In genomic region chr16:16272978-16273377, GRCm38 (mm10) we compare ENCODE assay signal across 30 mouse cellular contexts. TPM values are rescaled to one million over a fixed set of nuclear protein-coding genes. Genes with fewer than 3 reads are reported as not detected.
DNase-seq lines count a peak whose midpoint lies in the region; ATAC-seq lines count a peak whose summit lies in the region.
"Had no signal": no experiment of that assay in that cellular context is flagged by ENCODE, and none has a peak within 500 bp of the region (broad histone marks: within the 10 kb centered on the region; RNA-seq: fewer than 3 reads in every experiment).

No protein-coding gene starts in this region.

- intact Hi-C loops in heart, postnatal 10 days (cut with DNase I) = no loop called here
- intact Hi-C loops in gastrocnemius, postnatal 14 days (cut with DNase I; ENCODE audit: low total_unique reads) = no loop called here

- H3K9me3 ChIP-seq in heart, embryonic 13.5 days = no peaks in the 10 kb centered on the region
- no peaks in the 10 kb centered on the region for H3K9me3 ChIP-seq in neural tube, embryonic 12.5 days
- no peaks in the 10 kb centered on the region for H3K9me3 ChIP-seq in forebrain, embryonic 13.5 days (replicated peaks)
- H3K9me3 ChIP-seq in neural tube, embryonic 14.5 days (ENCODE audit: control insufficient read depth, low read length) = no peaks in the 10 kb centered on the region
- H3K9me3 ChIP-seq in liver, embryonic 11.5 days (ENCODE audit: control insufficient read depth, low read length) = no peaks in the 10 kb centered on the region
- H3K9me3 ChIP-seq: embryonic facial prominence, embryonic 10.5 days; embryonic facial prominence, embryonic 15.5 days; G1E; heart, embryonic 15.5 days; hindbrain, embryonic 12.5 days; intestine, embryonic 15.5 days; liver, embryonic 13.5 days; megakaryocyte, embryonic 14.5 days; stomach, embryonic 15.5 days had no signal

- H3K36me3 ChIP-seq in heart, embryonic 13.5 days = peaks cover 80% of the 10 kb centered on the region
- no peaks in the 10 kb centered on the region for H3K36me3 ChIP-seq in neural tube, embryonic 12.5 days
- H3K36me3 ChIP-seq in forebrain, embryonic 13.5 days (ENCODE audit: poor library complexity, severe bottlenecking) = no peaks in the 10 kb centered on the region
- no peaks in the 10 kb centered on the region for H3K36me3 ChIP-seq in neural tube, embryonic 14.5 days (ENCODE audit: control insufficient read depth, insufficient read depth, low read length)
- no peaks in the 10 kb centered on the region for H3K36me3 ChIP-seq in liver, embryonic 11.5 days (ENCODE audit: control insufficient read depth, insufficient read depth, low read length)
- H3K36me3 ChIP-seq: embryonic facial prominence, embryonic 10.5 days; embryonic facial prominence, embryonic 15.5 days; hindbrain, embryonic 12.5 days; intestine, embryonic 15.5 days; liver, embryonic 13.5 days; stomach, embryonic 15.5 days had no signal

- no peaks in the 10 kb centered on the region for H3K4me1 ChIP-seq in heart, embryonic 13.5 days
- peaks cover 7% of the 10 kb centered on the region; the same call in 1 of the 2 replicates for H3K4me1 ChIP-seq in neural tube, embryonic 12.5 days
- H3K4me1 ChIP-seq in forebrain, embryonic 13.5 days = peaks cover 12% of the 10 kb centered on the region
- no peaks in the 10 kb centered on the region for H3K4me1 ChIP-seq in neural tube, embryonic 14.5 days (ENCODE audit: control insufficient read depth, insufficient read depth, low read length)
- no peaks in the 10 kb centered on the region for H3K4me1 ChIP-seq in liver, embryonic 11.5 days (replicated peaks; ENCODE audit: control insufficient read depth, insufficient read depth, low read length)
- H3K4me1 ChIP-seq: embryonic facial prominence, embryonic 10.5 days; embryonic facial prominence, embryonic 15.5 days; heart, embryonic 15.5 days; hindbrain, embryonic 12.5 days; intestine, embryonic 15.5 days; liver, embryonic 13.5 days; stomach, embryonic 15.5 days had no signal

- no peak for DNase-seq in heart, postnatal 10 days
- no peak for DNase-seq in neural tube, embryonic 10.5 days (ENCODE audit: extremely low spot score, low spot score)
- DNase-seq in liver, embryonic 11.5 days (ENCODE audit: low spot score) = no peak
- no peak for DNase-seq in gastrocnemius, postnatal 14 days
- DNase-seq: adrenal gland, postnatal 25 days; cerebellum, adult 18-20 months; cerebellum, postnatal 10 days; gastrocnemius, adult 2 months; heart, postnatal 36 days; kidney, adult 2 months; kidney, postnatal 4 days; left cerebral cortex, postnatal 4 days; liver, embryonic 13.5 days; lung, adult 18-20 months; lung, postnatal 4 days had no signal

- 59% methylated on average over 3 of the region's 3 CpGs for WGBS in heart, embryonic 13.5 days
- 12% methylated on average over 3 of the region's 3 CpGs for WGBS in neural tube, embryonic 12.5 days
- WGBS in forebrain, embryonic 13.5 days = 26% methylated on average over 3 of the region's 3 CpGs
- WGBS in neural tube, embryonic 14.5 days = 9% methylated on average over 3 of the region's 3 CpGs
- 76% methylated on average over 3 of the region's 3 CpGs for WGBS in liver, embryonic 11.5 days

- H3K27me3 ChIP-seq in heart, embryonic 13.5 days (replicated peaks) = no peaks in the 10 kb centered on the region
- no peaks in the 10 kb centered on the region for H3K27me3 ChIP-seq in neural tube, embryonic 12.5 days (replicated peaks)
- H3K27me3 ChIP-seq in forebrain, embryonic 13.5 days = no peaks in the 10 kb centered on the region
- no peaks in the 10 kb centered on the region for H3K27me3 ChIP-seq in neural tube, embryonic 14.5 days (ENCODE audit: control insufficient read depth, insufficient read depth, low read length)
- no peaks in the 10 kb centered on the region for H3K27me3 ChIP-seq in liver, embryonic 11.5 days (replicated peaks; ENCODE audit: control insufficient read depth, insufficient read depth, low read length)
- H3K27me3 ChIP-seq: embryonic facial prominence, embryonic 15.5 days; heart, embryonic 15.5 days; hindbrain, embryonic 12.5 days; intestine, embryonic 15.5 days; liver, embryonic 13.5 days; stomach, embryonic 15.5 days had no signal

- no peak overlapping the region for H3K4me3 ChIP-seq in heart, embryonic 13.5 days
- no peak overlapping the region for H3K4me3 ChIP-seq in neural tube, embryonic 12.5 days
- H3K4me3 ChIP-seq in forebrain, embryonic 13.5 days = no peak overlapping the region
- H3K4me3 ChIP-seq in neural tube, embryonic 14.5 days (ENCODE audit: low read depth, low read length) = no peak overlapping the region
- H3K4me3 ChIP-seq in liver, embryonic 11.5 days (ENCODE audit: low read depth, low read length) = no peak overlapping the region
- H3K4me3 ChIP-seq: embryonic facial prominence, embryonic 10.5 days; embryonic facial prominence, embryonic 15.5 days; gastrocnemius, adult 2 months; heart, embryonic 15.5 days; hindbrain, embryonic 12.5 days; intestine, embryonic 15.5 days; liver, embryonic 13.5 days; megakaryocyte, embryonic 14.5 days; stomach, embryonic 15.5 days had no signal

- peak overlapping the region; percentile 21; the same call in 1 of the 2 replicates for H3K27ac ChIP-seq in heart, embryonic 13.5 days (replicated peaks)
- H3K27ac ChIP-seq in neural tube, embryonic 12.5 days = no peak overlapping the region
- H3K27ac ChIP-seq in forebrain, embryonic 13.5 days = no peak overlapping the region
- H3K27ac ChIP-seq in neural tube, embryonic 14.5 days (ENCODE audit: low read depth, low read length) = no peak overlapping the region
- no peak overlapping the region for H3K27ac ChIP-seq in liver, embryonic 11.5 days (ENCODE audit: low read depth, low read length)
- H3K27ac ChIP-seq: embryonic facial prominence, embryonic 10.5 days; embryonic facial prominence, embryonic 15.5 days; gastrocnemius, adult 2 months; heart, embryonic 15.5 days; hindbrain, embryonic 12.5 days; hindbrain, postnatal 0 days; intestine, embryonic 15.5 days; kidney, postnatal 0 days; liver, embryonic 13.5 days; stomach, embryonic 15.5 days had no signal

- no peak for ATAC-seq in heart, embryonic 13.5 days (ENCODE audit: extremely low read depth, insufficient number of reproducible peaks, low FRiP score, low TSS enrichment)
- peak; percentile 70 for ATAC-seq in neural tube, embryonic 12.5 days (ENCODE audit: low FRiP score, low read depth)
- ATAC-seq in forebrain, embryonic 13.5 days = peak; percentile 19; the same call in 1 of the 2 replicates
- peak; percentile 38; the same call in 1 of the 2 replicates for ATAC-seq in neural tube, embryonic 14.5 days (ENCODE audit: low read depth)
- no peak for ATAC-seq in liver, embryonic 11.5 days (replicated peaks; ENCODE audit: low FRiP score)
- ATAC-seq: hindbrain, postnatal 0 days; intestine, embryonic 15.5 days; lung, postnatal 0 days had no signal

- H3K9ac ChIP-seq in heart, embryonic 13.5 days = no peak overlapping the region
- H3K9ac ChIP-seq in neural tube, embryonic 12.5 days = no peak overlapping the region
- H3K9ac ChIP-seq in forebrain, embryonic 13.5 days = no peak overlapping the region
- H3K9ac ChIP-seq in neural tube, embryonic 14.5 days (replicated peaks; ENCODE audit: low read depth, low read length) = no peak overlapping the region
- H3K9ac ChIP-seq in liver, embryonic 11.5 days (ENCODE audit: low read depth, low read length) = no peak overlapping the region
- H3K9ac ChIP-seq: embryonic facial prominence, embryonic 15.5 days; heart, embryonic 15.5 days; hindbrain, embryonic 12.5 days; intestine, embryonic 15.5 days; liver, embryonic 13.5 days; stomach, embryonic 15.5 days had no signal

- no peak overlapping the region for H3K4me2 ChIP-seq in heart, embryonic 13.5 days
- H3K4me2 ChIP-seq in neural tube, embryonic 12.5 days (replicated peaks) = no peak overlapping the region
- H3K4me2 ChIP-seq in forebrain, embryonic 13.5 days = no peak overlapping the region
- H3K4me2 ChIP-seq in neural tube, embryonic 14.5 days (ENCODE audit: low read depth, low read length) = no peak overlapping the region
- no peak overlapping the region for H3K4me2 ChIP-seq in liver, embryonic 11.5 days
- H3K4me2 ChIP-seq: embryonic facial prominence, embryonic 15.5 days; heart, embryonic 15.5 days; hindbrain, embryonic 12.5 days; intestine, embryonic 15.5 days; liver, embryonic 13.5 days; stomach, embryonic 15.5 days had no signal

RNA-seq across cellular contexts. Expression of gene Yars2, which starts 29.8 kb away (rescaled TPM):
- 39.2 and 42.8 TPM in 2 replicates for polyA plus RNA-seq in heart, embryonic 13.5 days (2015; fragmentation: Nextera tagmentation; extraction: Ambion mirVana)
- total RNA-seq in heart, postnatal 10 days (2021) = 10 to 100 TPM; 25.0 to 28.6 TPM
- 36.1 and 37.7 TPM in 2 replicates for polyA plus RNA-seq in neural tube, embryonic 12.5 days (2016; fragmentation: Nextera tagmentation; extraction: Ambion mirVana)
- polyA plus RNA-seq in forebrain, embryonic 13.5 days (2015; fragmentation: Nextera tagmentation; extraction: Ambion mirVana) = 28.8 and 30.3 TPM in 2 replicates
- 27.0 and 30.5 TPM in 2 replicates for polyA plus RNA-seq in neural tube, embryonic 14.5 days (2014; fragmentation: Nextera tagmentation; extraction: Ambion mirVana)
- polyA plus RNA-seq in liver, embryonic 11.5 days (2014; fragmentation: Nextera tagmentation; extraction: Ambion mirVana) = 62.9 and 67.1 TPM in 2 replicates
- total RNA-seq in gastrocnemius, postnatal 14 days (2021) = 10 to 100 TPM; 16.2 to 17.4 TPM

RNA-seq across cellular contexts. Expression of gene Pkp2, which starts 59.9 kb away (rescaled TPM):
- polyA plus RNA-seq in heart, embryonic 13.5 days (2015; fragmentation: Nextera tagmentation; extraction: Ambion mirVana) = 108 and 111 TPM in 2 replicates
- total RNA-seq in heart, postnatal 10 days (2021) = 100 to 1,000 TPM; 118 to 162 TPM
- polyA plus RNA-seq in neural tube, embryonic 12.5 days (2016; fragmentation: Nextera tagmentation; extraction: Ambion mirVana) = 2.0 and 2.1 TPM in 2 replicates
- 1.1 and 1.4 TPM in 2 replicates for polyA plus RNA-seq in forebrain, embryonic 13.5 days (2015; fragmentation: Nextera tagmentation; extraction: Ambion mirVana)
- polyA plus RNA-seq in neural tube, embryonic 14.5 days (2014; fragmentation: Nextera tagmentation; extraction: Ambion mirVana) = 2.0 and 2.2 TPM in 2 replicates
- 7.1 and 8.1 TPM in 2 replicates for polyA plus RNA-seq in liver, embryonic 11.5 days (2014; fragmentation: Nextera tagmentation; extraction: Ambion mirVana)
- 1 to 10 TPM; 1.2 TPM for total RNA-seq in gastrocnemius, postnatal 14 days (2021)

Comparison
In these comparisons a context has a peak if more than half of its experiments do, and no peak if none do; other contexts are left out.
1. ATAC-seq: peak in neural tube, embryonic 12.5 days (single experiment), forebrain, embryonic 13.5 days (single experiment) and neural tube, embryonic 14.5 days (single experiment); none in heart, embryonic 13.5 days (single experiment) and liver, embryonic 11.5 days (single experiment).
2. RNA of gene Pkp2, which starts 59.9 kb away (polyA plus RNA-seq): 108 to 111 TPM in heart, embryonic 13.5 days; 7.1 to 8.1 TPM in liver, embryonic 11.5 days, 2.0 to 2.1 TPM in neural tube, embryonic 12.5 days, 2.0 to 2.2 TPM in neural tube, embryonic 14.5 days and 1.1 to 1.4 TPM in forebrain, embryonic 13.5 days; every median in the first group is over 10 times any median in the second.